Mouse (Mus musculus): Measurements from ENCODE around the gene Wdcp.
"Not testable (repeated sequence)": the region's sequence is repeated elsewhere in the genome, so short reads cannot be mapped to it uniquely, and the experiment has no call there.

The Wdcp gene

GRCm38 (mm10) chr12:4871260-4871659 lies 28.2 kb downstream of the Wdcp start:
- DNase-seq (ENCODE audit: low spot score) = no peak

GRCm38 (mm10) chr12:4872273-4872672 lies 29.2 kb downstream of the Wdcp start:
- DNase-seq (ENCODE audit: low spot score) = no peak

- DNase-seq (ENCODE audit: low spot score) = no peak
Measured at GRCm38 (mm10) chr12:4872983-4873477, 29.9 kb downstream of the Wdcp start.

GRCm38 (mm10) chr12:4873531-4873930 lies 30.4 kb downstream of the Wdcp start:
- DNase-seq (ENCODE audit: low spot score) = no peak

GRCm38 (mm10) chr12:4874161-4874927 lies 31.2 kb downstream of the Wdcp start, which contains the start of gene Mfsd2b:
Mfsd2b (minus strand) TSS chr12:4874359.
- no peak for DNase-seq (ENCODE audit: low spot score)

- no peak for DNase-seq (ENCODE audit: low spot score)
Measured at GRCm38 (mm10) chr12:4875623-4876022, 32.5 kb downstream of the Wdcp start.

- DNase-seq (ENCODE audit: low spot score) = no peak
Measured at GRCm38 (mm10) chr12:4878296-4878783, 35.2 kb downstream of the Wdcp start.

GRCm38 (mm10) chr12:4879048-4879447 lies 35.9 kb downstream of the Wdcp start:
- no peak for DNase-seq (ENCODE audit: low spot score)

- DNase-seq (ENCODE audit: low spot score) = no peak
Measured at GRCm38 (mm10) chr12:4882086-4882485, 39.0 kb downstream of the Wdcp start.

GRCm38 (mm10) chr12:4885062-4885461 lies 42.0 kb downstream of the Wdcp start:
- DNase-seq (ENCODE audit: low spot score) = no peak

GRCm38 (mm10) chr12:4886581-4886980 lies 43.5 kb downstream of the Wdcp start:
- DNase-seq (ENCODE audit: low spot score) = not testable (repeated sequence)

GRCm38 (mm10) chr12:4888739-4889138 lies 45.6 kb downstream of the Wdcp start:
- no peak for DNase-seq (ENCODE audit: low spot score)

GRCm38 (mm10) chr12:4889251-4889650 lies 46.1 kb downstream of the Wdcp start:
- no peak for DNase-seq (ENCODE audit: low spot score)

- no peak for DNase-seq (ENCODE audit: low spot score)
Measured at GRCm38 (mm10) chr12:4889891-4890290, 46.8 kb downstream of the Wdcp start.

- no peak for DNase-seq (ENCODE audit: low spot score)
Measured at GRCm38 (mm10) chr12:4898024-4898423, 54.9 kb downstream of the Wdcp start.

GRCm38 (mm10) chr12:4905946-4906345 lies 62.8 kb downstream of the Wdcp start:
- no peak for DNase-seq (ENCODE audit: low spot score)

- no peak for DNase-seq (ENCODE audit: low spot score)
Measured at GRCm38 (mm10) chr12:4906476-4906875, 63.4 kb downstream of the Wdcp start.

GRCm38 (mm10) chr12:4906951-4907906 lies 64.1 kb downstream of the Wdcp start, which contains the start of gene Ubxn2a:
Ubxn2a (minus strand) TSS chr12:4907705.
- DNase-seq (ENCODE audit: low spot score) = peak; percentile 76

GRCm38 (mm10) chr12:4908391-4908790 lies 65.3 kb downstream of the Wdcp start:
- no peak for DNase-seq (ENCODE audit: low spot score)

Measured in layer of hippocampus, adult 9-10 months (tissue).